Mouse (Mus musculus) liver, postnatal 0 days (tissue): ENCODE measurements around the gene Pmm1.

ENCODE experiments used
- CTCF ChIP-seq: sonication (generic); IDR thresholded peaks from 2 replicates; pipeline ENCODE4 v1.5.1; 2016; ENCODE audit warnings: antibody characterized with exemption, low read depth
- EP300 ChIP-seq: IDR thresholded peaks from 2 replicates; pipeline ENCODE4 v1.6.1; 2016; ENCODE audit warnings: antibody characterized with exemption, low read depth, mild to moderate bottlenecking

GRCm38 (mm10) chr15:81954716-81955115 is 6.0 kb downstream of the Pmm1 start:
- TF ChIP-seq CTCF (no peak), EP300 (no peak)
